Mouse (Mus musculus) embryo, embryonic 9.5 days (tissue): Measurements from ENCODE around the gene Car10.

Experiments
- DNase-seq: peaks from one replicate; pipeline ENCODE4 v3.0.0-alpha.2; 2017; ENCODE audit errors: extremely low spot score

Car10 gene

DNA sequence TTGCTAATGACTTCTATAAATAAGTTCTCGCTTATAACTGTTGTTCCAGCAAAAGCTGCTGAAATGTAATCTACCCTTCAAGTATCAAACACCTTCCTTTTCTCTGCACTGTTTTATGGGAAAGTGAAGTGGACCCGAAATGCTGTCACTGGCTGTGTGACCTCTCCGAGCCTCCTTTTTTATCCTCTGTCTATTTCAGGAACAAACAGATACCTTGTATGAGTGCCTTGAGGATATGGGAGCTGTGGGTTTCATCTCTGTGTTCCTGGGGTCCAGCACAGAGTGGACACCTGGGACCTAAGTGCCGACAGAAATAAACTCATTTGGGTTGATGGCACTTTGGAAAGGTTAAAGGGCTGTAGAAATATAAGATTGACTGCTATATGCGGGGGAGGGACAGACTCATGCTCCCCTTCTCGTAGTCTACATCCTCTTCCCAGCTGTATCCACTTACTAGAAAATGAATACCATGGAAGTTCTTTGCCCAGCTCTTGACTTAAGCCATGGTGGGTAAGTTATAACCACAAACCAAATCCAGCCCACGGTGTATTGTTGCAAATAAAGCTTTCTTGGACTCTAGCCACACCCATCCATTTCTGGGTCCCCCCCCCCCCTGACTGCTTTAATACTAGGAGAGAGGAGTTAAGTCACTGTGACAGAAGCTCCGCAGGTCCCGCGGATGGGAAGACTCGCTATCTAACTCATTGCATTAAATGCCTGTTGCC lies 474.3 kb downstream of the Car10 start:
- no peak for DNase-seq

DNA sequence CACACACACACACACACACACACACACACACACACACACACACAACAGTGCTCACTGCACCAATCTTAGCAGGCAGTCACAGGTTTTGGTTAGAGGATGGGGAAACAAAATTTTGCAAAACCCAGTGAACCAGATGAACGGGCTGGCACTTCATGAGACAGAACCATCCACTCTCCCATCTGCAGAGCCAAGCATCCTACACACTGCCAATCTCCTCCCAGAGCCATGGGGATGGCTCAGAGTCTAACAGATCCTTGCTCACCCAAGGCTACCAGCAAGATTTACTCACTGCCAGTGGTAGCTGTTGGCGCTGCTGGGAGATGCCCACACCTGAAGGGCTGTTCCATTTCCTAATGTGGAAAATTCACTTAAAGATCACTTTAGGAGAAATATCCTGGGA lies 479.6 kb downstream of the Car10 start:
- no peak for DNase-seq

DNA sequence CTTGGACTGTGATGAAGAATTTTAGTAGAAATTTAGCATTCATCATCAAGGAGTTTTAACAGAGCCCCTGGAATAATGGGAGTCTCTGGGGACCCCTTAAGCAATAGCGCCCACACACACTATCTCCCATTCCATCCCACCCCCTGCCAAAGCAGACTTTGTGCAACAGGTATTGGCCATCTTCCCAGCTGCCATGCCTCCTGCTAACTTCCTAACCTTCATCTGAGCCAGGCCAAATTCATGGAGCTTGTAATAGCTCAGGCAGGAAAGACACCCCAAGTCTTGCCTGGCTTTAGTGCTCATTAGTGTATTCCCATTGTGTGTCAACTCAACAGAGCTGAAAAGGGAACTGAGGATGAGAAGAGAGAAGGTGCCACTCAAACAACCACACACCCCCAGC lies 481.8 kb downstream of the Car10 start:
- no peak for DNase-seq

DNA sequence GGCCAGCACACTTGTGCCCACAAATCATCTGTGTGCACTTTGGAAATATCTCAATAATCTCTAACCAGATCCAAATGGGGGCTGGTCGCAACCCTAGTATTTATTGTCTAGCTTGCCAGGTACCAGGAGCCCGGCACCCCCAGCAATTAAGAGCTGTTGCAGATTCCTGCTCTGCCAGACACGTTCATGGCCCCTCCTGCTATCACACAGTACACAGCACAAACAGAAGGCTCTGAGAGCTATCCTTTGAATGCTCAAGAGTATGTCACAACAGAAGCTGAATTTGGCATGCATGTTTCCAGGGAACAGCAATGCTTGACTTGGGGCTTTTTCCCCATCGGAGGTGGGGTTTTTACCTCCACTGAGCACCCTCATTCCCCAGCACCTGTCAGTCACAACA lies 483.5 kb downstream of the Car10 start:
- no peak for DNase-seq

DNA sequence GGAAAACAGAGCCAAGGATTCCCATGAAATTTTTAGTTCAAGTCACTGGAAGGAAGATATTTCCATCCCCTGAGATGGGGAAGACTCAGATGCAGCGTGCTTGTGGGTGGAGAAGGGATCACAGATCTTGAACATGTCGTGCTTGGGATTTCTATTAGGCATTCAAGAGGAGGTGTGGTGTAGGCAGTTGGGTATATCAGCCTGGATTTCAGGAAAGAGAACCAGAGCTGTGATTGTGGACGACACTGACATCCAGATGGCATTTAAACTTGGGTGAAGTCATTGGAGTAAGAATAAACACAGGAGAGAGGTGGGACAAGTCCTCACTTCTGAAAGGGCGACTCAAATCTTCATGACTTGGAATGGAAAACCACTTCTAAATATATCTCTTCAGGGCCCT lies 490.0 kb downstream of the Car10 start:
- DNase-seq: no peak

DNA sequence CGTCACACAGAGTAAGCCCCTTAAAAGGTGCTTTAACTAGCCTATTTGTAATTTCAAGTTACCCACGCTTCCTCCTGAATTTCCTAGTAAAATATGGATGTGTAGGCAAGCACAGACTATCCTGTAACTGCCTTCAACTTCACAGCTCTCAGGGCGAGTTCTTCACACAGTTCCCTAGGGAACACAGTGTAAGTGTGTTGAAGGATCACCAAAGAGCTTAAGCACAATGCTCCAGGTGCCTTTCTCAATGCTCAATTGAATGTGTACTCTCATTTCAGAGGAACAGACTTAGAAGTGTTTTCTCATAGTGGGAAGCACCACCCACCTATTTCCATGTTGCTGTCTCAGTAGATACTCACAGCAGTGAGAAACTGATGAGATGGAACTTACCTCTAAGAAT lies 492.8 kb downstream of the Car10 start:
- DNase-seq: no peak

DNA sequence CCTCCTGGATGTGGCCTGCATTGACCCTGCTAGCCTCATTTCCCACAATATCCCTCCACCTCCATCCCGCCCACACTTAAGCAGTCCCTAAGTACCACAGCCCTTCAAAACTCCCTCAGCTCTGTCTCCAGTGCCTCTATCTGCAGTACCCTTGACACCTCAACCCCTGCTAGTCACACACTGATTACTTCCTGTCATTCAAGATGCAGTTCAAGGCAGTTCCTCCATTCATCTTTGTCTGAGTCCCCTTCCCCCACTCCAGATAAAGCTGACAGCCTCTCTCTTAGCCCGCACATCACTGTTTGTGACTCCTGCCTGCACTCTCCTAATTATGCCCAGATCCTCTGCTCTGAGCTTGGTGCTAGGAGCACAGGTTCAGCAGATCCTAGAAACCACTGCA lies 496.2 kb downstream of the Car10 start:
- peak; percentile 31 for DNase-seq

DNA sequence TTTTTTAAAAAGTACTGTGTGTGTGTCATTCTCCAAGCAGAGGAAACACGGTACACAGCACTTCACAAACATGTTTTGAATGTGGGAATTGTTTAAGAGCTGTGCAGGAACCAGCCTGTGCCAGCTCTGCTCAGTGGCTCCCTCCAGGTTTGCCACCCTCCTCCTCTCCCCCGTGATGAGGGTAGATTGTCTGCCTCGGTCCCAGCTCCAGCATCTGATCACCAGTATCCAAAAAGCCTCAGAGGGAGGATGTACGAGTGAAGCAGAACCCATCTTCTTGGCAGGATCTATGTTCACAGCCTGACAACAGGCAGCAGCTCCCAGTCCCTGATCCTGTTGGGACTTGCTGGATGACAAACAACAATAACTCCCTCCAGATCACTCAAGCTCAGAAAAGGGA lies 500.3 kb downstream of the Car10 start:
- no peak for DNase-seq

DNA sequence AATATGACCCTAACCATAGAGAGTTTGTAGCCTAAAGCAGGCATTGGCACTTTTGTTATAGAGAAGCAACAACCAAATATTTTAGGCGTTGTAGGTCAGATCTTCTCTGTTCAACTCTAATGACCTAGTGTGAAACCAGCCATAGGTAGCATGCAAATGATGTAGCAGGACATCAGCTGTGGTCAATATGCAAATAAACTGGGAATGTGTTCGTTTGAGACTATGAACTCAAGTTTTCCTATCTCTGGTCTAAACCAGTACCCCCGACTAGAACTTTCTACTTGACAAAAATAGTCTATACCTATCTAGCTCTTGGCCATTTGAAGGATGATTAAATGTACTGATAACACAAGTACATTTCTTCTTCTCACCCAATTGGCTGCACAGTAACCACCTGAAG lies 501.9 kb downstream of the Car10 start:
- no peak for DNase-seq

DNA sequence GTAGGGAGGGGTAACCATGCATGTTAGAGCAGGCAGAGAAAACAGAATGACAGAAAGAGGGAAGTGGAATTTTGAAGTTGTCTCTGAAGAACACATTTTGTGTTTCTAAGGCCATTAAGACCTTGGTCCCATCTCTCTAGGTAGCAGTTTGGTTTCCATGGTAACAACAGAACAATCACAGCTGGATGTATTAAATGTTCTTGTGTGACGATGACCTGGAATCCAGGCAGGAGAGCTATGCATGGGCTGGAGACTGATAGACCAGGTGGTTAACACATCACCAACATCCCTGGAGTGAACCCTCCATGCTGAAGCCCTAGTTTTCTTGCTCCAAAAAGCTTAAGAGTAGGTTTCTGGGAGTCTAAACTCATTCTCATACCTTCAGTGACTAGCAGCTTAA lies 505.7 kb downstream of the Car10 start:
- DNase-seq: no peak

DNA sequence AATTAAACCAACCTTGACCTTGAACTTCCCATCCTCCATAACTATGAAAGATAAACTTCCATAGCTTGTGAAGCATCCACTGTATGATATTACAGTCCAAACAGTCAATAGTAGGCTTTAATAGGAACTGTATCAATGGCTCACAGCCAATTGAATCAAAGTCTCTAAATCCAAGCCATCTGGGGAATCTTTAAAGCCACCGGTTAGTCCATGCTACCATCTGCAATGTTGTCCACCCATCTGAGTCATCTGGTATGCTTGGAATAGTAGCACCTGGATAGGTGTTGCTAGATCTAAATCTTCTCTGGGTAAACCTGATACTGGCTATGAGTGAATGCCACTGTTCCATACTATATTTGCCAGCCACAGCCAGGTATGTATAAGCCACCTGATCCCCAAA lies 509.3 kb downstream of the Car10 start:
- DNase-seq: no peak

DNA sequence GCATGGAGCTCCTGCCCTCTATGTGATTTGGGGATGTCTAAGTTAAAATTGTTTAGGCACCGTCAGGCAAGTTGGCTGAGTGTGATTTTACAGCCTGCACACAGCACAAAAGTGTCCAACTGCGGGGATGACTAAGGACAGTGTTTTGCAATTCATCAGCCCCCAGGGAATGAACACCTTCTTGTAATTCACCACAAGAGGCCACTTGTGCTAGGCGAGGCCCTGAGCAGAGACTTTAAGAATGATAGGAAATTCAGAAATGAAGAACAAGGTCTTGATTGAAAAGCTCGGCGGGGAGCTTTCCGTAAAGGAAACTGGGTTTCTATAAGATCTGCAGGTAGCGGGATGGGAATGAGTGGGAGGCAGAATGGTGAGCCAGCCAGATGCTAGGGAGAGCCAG lies 510.9 kb downstream of the Car10 start:
- no peak for DNase-seq

DNA sequence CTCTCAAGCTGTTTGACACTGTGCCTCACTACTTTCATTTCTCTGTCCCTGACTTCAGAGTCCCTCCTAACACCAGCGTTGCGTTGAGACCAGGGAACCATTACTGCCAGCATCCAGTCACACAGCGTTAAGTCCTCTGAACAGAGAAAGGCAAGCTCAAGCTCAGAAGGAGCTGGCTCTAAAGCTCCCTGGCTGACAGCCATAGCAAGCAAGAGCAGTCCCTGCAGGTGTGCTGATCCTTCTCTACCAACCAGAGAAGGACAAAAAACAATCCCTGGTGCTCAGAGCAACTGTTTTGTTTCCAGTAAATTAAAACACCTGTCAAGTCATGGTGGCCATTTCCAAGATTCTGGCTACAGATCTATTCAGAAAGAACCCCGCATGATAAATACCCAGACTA lies 514.2 kb downstream of the Car10 start:
- no peak for DNase-seq

DNA sequence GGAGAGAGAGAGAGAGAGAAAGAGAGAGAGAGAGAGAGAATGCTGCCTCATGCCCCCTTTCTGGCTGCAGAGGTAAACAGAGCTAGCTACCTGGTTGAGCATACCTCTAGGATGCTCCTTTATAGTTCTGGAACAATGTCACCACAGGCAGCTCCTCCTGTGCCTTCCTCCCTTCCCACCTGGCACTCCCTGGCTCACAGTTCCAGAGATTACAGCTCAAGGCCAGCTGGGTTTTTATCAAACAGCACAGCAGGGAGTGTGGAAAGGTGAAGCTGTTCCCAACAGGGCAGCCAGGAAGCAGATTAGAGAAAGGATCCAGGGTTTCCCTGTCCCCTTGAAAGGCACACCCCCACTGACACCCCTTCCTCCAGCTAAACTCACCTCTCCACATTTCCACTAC lies 517.0 kb downstream of the Car10 start:
- no peak for DNase-seq

DNA sequence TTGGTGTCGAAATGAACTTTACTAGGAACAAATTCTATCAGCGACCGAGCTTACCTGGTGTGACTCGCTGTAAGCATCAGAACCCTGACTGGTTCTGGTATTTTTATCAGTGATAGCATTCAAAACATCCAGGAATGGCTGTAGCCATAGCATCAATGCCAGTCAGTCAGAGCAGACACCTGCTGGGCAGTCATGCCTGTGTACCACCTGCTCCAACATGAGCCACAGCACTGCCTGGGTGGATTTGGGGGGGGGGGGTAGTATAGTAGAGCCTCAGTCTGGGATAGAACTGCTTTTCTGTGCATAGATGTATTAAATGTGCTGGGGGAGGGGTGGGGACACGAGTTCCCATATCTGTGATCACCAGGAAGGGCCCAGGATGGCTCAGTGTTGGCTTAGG lies 525.8 kb downstream of the Car10 start:
- no peak for DNase-seq

DNA sequence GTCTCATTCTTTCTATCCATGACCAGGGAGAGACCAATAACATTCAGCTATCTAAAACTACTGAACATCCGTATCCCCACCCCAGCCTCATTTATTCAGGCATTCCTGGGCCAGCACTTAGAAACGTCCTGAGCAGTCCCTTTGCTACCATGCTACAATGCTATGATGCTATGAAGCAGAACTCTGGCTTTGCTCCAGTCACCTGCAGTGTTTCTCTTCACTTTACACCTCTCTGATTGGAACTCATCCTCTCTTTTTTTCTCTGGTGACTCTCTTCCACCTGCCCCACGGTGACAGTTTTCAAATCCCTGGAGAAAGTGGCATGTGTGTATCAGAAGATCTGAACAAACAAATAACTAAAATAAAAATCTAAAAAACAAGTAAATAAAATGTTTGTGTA lies 541.6 kb downstream of the Car10 start:
- no peak for DNase-seq

DNA sequence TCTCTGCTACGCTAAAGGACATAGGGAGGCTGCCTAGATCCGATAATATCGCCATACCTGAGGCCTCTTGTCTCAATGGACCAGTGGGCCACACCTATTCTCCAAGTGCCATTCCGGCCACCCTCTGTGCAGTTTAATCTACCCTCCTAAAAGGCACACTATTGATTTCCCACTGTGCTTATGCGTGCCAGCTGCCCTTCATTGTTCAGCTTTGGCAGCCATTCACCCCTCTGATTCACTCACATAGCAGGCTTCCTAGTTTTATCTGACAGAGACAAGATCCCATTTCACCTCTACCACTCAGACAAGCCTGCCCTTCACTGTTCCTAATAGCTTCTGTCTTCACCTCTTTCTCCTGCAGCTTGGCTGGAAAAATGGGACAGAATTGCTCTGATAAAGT lies 543.1 kb downstream of the Car10 start:
- DNase-seq: no peak

DNA sequence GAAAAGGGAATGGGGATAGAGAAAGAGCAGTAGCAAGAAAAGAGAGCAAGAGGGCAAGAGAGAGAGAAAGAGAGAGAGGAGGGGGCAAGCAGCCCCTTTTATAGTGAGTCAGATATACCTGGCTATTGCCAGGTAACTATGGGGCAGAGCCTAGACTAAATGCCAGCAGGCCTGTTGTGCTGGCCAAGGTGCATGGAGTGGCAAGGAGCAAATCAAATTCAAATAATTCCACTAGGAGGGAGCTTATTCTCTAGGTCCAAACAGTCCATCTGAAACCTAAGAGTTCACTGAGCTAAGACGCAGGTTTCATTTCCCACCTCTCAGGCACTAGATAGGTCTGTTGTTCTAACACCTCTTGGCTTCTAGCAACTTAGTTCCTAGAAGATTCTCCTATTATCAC lies 544.5 kb downstream of the Car10 start:
- no peak for DNase-seq

DNA sequence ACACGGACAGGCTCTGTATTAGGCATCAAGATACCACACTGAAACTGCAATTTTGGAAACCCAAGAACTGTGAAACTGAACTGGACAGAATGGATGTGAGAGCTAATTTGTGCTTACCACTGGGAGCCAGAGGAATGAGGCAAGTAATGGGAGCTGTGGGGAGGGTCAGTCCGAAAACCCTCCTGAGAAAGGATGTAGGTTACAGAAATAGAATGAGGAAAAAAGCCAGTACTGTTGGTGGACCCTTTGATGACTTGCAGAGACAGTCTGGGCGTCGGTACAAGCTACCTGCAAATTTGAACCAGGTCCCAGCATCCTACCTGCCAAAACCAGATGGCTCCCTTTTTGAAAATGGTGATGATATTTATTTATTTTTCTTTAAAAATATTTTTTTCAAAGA lies 545.2 kb downstream of the Car10 start:
- no peak for DNase-seq

DNA sequence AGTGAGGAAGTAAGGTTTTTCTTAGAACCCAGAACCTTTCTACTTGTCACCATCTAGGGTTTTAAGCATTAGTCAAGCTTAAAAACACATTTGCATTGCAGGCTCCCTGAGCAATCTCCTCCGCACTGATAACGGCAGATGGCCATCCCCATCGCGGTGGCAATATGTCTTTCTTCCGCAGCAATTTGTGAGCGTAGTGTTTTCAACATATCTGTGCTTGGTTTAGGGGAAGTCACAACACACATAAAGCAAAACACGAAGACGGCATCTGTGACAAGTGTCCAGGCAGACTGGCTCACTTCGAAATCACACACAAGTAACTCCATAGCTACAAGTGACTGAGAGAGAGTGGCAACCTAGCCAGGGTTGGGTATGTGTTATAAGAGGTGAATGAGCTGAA lies 545.6 kb downstream of the Car10 start:
- DNase-seq: no peak

DNA sequence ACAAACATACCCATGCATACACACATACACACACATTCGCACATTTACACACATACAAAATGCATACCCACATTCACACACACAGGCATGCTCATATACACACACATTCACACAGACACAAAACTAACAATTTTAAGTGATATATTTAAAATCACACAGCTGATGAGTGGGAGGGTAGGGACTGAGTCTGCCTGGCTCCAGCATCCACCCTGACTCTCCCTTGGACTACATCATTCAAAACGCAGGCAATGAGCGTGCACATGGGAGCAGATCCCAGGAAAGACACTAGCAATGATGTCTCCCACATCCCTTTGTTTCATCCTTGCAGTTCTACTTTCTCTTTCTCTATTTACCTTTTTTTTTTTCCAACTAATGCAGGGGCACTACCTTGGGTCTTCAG lies 548.4 kb downstream of the Car10 start:
- DNase-seq: no peak
